Mouse (Mus musculus) liver, adult 2 months (tissue): Measurements from ENCODE around the gene Lgals2. TPM values are rescaled to one million over a fixed set of nuclear protein-coding genes. Genes with fewer than 3 reads are reported as not detected.

Experiments used
- DNase-seq: peaks from one replicate; pipeline ENCODE4 v3.0.0-alpha.2; 2011; ENCODE audit warnings: low read depth, low spot score; ENCODE audit errors: extremely low read depth
- H3K27ac ChIP-seq: fragments of 200-500 bp; replicated peaks from 2 replicates; pipeline ENCODE4 v1.5.1; 2012; ENCODE audit warnings: low read depth, mild to moderate bottlenecking, control low read depth, inconsistent platforms, low read length; ENCODE audit not compliant: insufficient read depth
- H3K27me3 ChIP-seq: fragments of 200-500 bp; 2 replicates; pipeline ENCODE4 v1.6.1; 2012; ENCODE audit warnings: mild to moderate bottlenecking, moderate library complexity, low read length, inconsistent platforms; ENCODE audit not compliant: control insufficient read depth, insufficient read depth
- H3K36me3 ChIP-seq: fragments of 200-500 bp; 2 replicates; pipeline ENCODE4 v1.6.1; 2012; ENCODE audit warnings: low read length, inconsistent platforms; ENCODE audit not compliant: control insufficient read depth, insufficient read depth
- H3K4me1 ChIP-seq: fragments of 200-500 bp; 2 replicates; pipeline ENCODE4 v1.6.1; 2011; ENCODE audit warnings: low read length; ENCODE audit not compliant: control insufficient read depth, insufficient read depth
- H3K4me3 ChIP-seq: fragments of 200-500 bp; 2 replicates; pipeline ENCODE4 v1.5.1; 2011; ENCODE audit warnings: low read depth, mild to moderate bottlenecking, control low read depth, low read length, moderate library complexity; ENCODE audit not compliant: insufficient read depth
- H3K79me2 ChIP-seq: fragments of 200-500 bp; 2 replicates; pipeline ENCODE4 v1.6.1; 2012; ENCODE audit warnings: inconsistent platforms, mild to moderate bottlenecking, low read length, moderate library complexity; ENCODE audit not compliant: control insufficient read depth, insufficient read depth
- H3K9ac ChIP-seq: fragments of 200-500 bp; 2 replicates; pipeline ENCODE4 v1.6.1; 2012; ENCODE audit warnings: low read depth, mild to moderate bottlenecking, control low read depth, inconsistent platforms, low read length
- CTCF ChIP-seq: fragments of 200-500 bp; IDR thresholded peaks from 2 replicates; pipeline ENCODE4 v1.5.1; 2011; ENCODE audit warnings: low read depth, low read length, control low read depth
- POLR2A ChIP-seq: fragments of 200-500 bp; IDR thresholded peaks from 2 replicates; pipeline ENCODE4 v1.6.1; 2011; ENCODE audit warnings: low read length, control low read depth; ENCODE audit not compliant: insufficient read depth; ENCODE audit errors: extremely low read depth
- WGBS: fragments of 180-500 bp; shearing (Covaris S2); methylation state at CpG from one replicate; pipeline ENCODE4 v1.1.7; 2018; 5-methylcytosine and 5-hydroxymethylcytosine counted together
- polyA plus RNA-seq: library from polyadenylated mRNA; depleted of rRNA; stranded (reverse); fragments of >200 nt; gene quantifications from 2 replicates; pipeline ENCODE4 v1.2.3, GENCODE M21; 2012; rRNA removed
- total RNA-seq: library from RNA; depleted of rRNA; stranded (reverse); fragments of >200 nt; gene quantifications from 2 replicates; pipeline ENCODE4 v1.2.3, GENCODE M21; 2014; rRNA removed

Lgals2 gene
- total and polyA plus RNA-seq, 2 experiments, result 0.55 to 0.57 TPM

- Histone ChIP-seq H3K4me1 (peaks cover 16% of the 10 kb centered on the region), H3K9ac (peak overlapping the region; percentile 92), H3K4me3 (peak overlapping the region; percentile 83), H3K79me2 (peaks cover 3% of the 10 kb centered on the region; the same call in 1 of the 2 replicates), H3K27ac (peak overlapping the region; percentile 60), H3K36me3 (no peaks in the 10 kb centered on the region), H3K27me3 (no peaks in the 10 kb centered on the region)
- TF ChIP-seq CTCF (0 out of 2 replicates have a peak, but pooled peaks have one; percentile 6), POLR2A (no peak)
- DNase-seq, result peak; percentile 28
- 2% methylated on average over 66 of the region's 67 CpGs for WGBS
Observed at GRCm38 (mm10) chr15:78801971-78802741, 53.2 kb downstream of the Lgals2 start.

GRCm38 (mm10) chr15:78801571-78801970, 53.8 kb downstream of the Lgals2 start:
- H3K27ac ChIP-seq, result no peak overlapping the region
- 37% methylated on average over 9 of the region's 9 CpGs for WGBS
- no peaks in the 10 kb centered on the region for H3K27me3 ChIP-seq
- H3K79me2 ChIP-seq, result peaks cover 3% of the 10 kb centered on the region; the same call in 1 of the 2 replicates
- H3K4me1 ChIP-seq, result peaks cover 16% of the 10 kb centered on the region
- TF ChIP-seq CTCF (no peak), POLR2A (no peak)
- peak; percentile 17 for DNase-seq
- no peaks in the 10 kb centered on the region for H3K36me3 ChIP-seq
- H3K9ac ChIP-seq, result peak overlapping the region; percentile 92
- H3K4me3 ChIP-seq, result peak overlapping the region; percentile 83

Other genes with a start within 250 kb of the Lgals2 start
- not detected in 2 replicates for gene Elfn2, start 136.8 kb downstream of the Lgals2 start, total RNA-seq
- gene Elfn2, start 136.8 kb downstream of the Lgals2 start, polyA plus RNA-seq, result not detected in 2 replicates
- 0.74 and 1.1 TPM in 2 replicates for gene Mfng, start 82.1 kb downstream of the Lgals2 start, total RNA-seq
- gene Mfng, start 82.1 kb downstream of the Lgals2 start, polyA plus RNA-seq, result 1.2 and 2.3 TPM in 2 replicates
- 2.7 and 4.3 TPM in 2 replicates for gene Card10, start 52.5 kb downstream of the Lgals2 start, total RNA-seq
- 15.0 and 18.7 TPM in 2 replicates for gene Card10, start 52.5 kb downstream of the Lgals2 start, polyA plus RNA-seq
- gene Cdc42ep1, start 12.9 kb downstream of the Lgals2 start, total RNA-seq, result 6.5 and 8.5 TPM in 2 replicates
- gene Cdc42ep1, start 12.9 kb downstream of the Lgals2 start, polyA plus RNA-seq, result 39.7 and 42.7 TPM in 2 replicates
- 4.4 and 6.4 TPM in 2 replicates for gene Gga1, start 21.7 kb upstream of the Lgals2 start, total RNA-seq
- gene Gga1, start 21.7 kb upstream of the Lgals2 start, polyA plus RNA-seq, result 34.9 and 42.7 TPM in 2 replicates
- not detected in 2 replicates for gene Gm49510, start 44.1 kb upstream of the Lgals2 start, total RNA-seq
- gene Gm49510, start 44.1 kb upstream of the Lgals2 start, polyA plus RNA-seq, result not detected in 2 replicates
- gene Sh3bp1, start 44.2 kb upstream of the Lgals2 start, total RNA-seq, result 0.37 and 2.3 TPM in 2 replicates
- 3.7 and 6.0 TPM in 2 replicates for gene Sh3bp1, start 44.2 kb upstream of the Lgals2 start, polyA plus RNA-seq
- gene Pdxp, start 58.4 kb upstream of the Lgals2 start, total RNA-seq, result 0.27 and 0.37 TPM in 2 replicates
- 0.62 and 1.2 TPM in 2 replicates for gene Pdxp, start 58.4 kb upstream of the Lgals2 start, polyA plus RNA-seq
- gene Lgals1, start 71.2 kb upstream of the Lgals2 start, total RNA-seq, result 23.2 and 31.6 TPM in 2 replicates
- 25.2 and 26.9 TPM in 2 replicates for gene Lgals1, start 71.2 kb upstream of the Lgals2 start, polyA plus RNA-seq
- 4.0 and 5.3 TPM in 2 replicates for gene Nol12, start 79.4 kb upstream of the Lgals2 start, total RNA-seq
- 10.3 and 13.1 TPM in 2 replicates for gene Nol12, start 79.4 kb upstream of the Lgals2 start, polyA plus RNA-seq
- gene Triobp, start 92.2 kb upstream of the Lgals2 start, total RNA-seq, result 11.9 and 14.3 TPM in 2 replicates
- 19.9 and 24.3 TPM in 2 replicates for gene Triobp, start 92.2 kb upstream of the Lgals2 start, polyA plus RNA-seq
- gene H1f0, start 172.9 kb upstream of the Lgals2 start, total RNA-seq, result 64.2 and 82.1 TPM in 2 replicates
- gene H1f0, start 172.9 kb upstream of the Lgals2 start, polyA plus RNA-seq, result 68.0 and 79.0 TPM in 2 replicates
- not detected in 2 replicates for gene Galr3, start 186.4 kb upstream of the Lgals2 start, total RNA-seq
- 0.09 TPM in 1 of 2 replicates, not detected in the other for gene Galr3, start 186.4 kb upstream of the Lgals2 start, polyA plus RNA-seq
- 5.1 and 6.4 TPM in 2 replicates for gene Ankrd54, start 207.4 kb upstream of the Lgals2 start, total RNA-seq
- 22.5 and 27.1 TPM in 2 replicates for gene Ankrd54, start 207.4 kb upstream of the Lgals2 start, polyA plus RNA-seq
- 82.1 and 94.2 TPM in 2 replicates for gene Eif3l, start 219.7 kb upstream of the Lgals2 start, total RNA-seq
- gene Eif3l, start 219.7 kb upstream of the Lgals2 start, polyA plus RNA-seq, result 98.3 and 103 TPM in 2 replicates